Mouse (Mus musculus) midbrain, embryonic 16.5 days (tissue): ENCODE data around the gene Sipa1l2. TPM values are rescaled to one million over a fixed set of nuclear protein-coding genes. Genes with fewer than 3 reads are reported as not detected.

ENCODE experiments used
- ATAC-seq: fragments of 200-750 bp; cut with Nextera tagmentation; 2 replicates; pipeline ENCODE4 v1.8.0; 2017; ENCODE audit warnings: moderate TSS enrichment
- H3K27ac ChIP-seq: fragments of 300-500 bp; sonication (generic); 2 replicates; pipeline ENCODE4 v1.5.1; 2014; ENCODE audit warnings: mild to moderate bottlenecking, low read length, mixed read lengths
- H3K27me3 ChIP-seq: fragments of 300-500 bp; sonication (generic); 2 replicates; pipeline ENCODE4 v1.6.1; 2014; ENCODE audit warnings: low read depth, low read length, mixed read lengths; ENCODE audit not compliant: control insufficient read depth, insufficient read depth
- H3K36me3 ChIP-seq: fragments of 300-500 bp; sonication (generic); 2 replicates; pipeline ENCODE4 v1.6.1; 2014; ENCODE audit warnings: mild to moderate bottlenecking, low read length, moderate library complexity, mixed read lengths; ENCODE audit not compliant: control insufficient read depth, insufficient read depth
- H3K4me1 ChIP-seq: fragments of 300-500 bp; sonication (generic); 2 replicates; pipeline ENCODE4 v1.6.1; 2014; ENCODE audit warnings: mild to moderate bottlenecking, low read length, mixed read lengths; ENCODE audit not compliant: control insufficient read depth, insufficient read depth
- H3K4me2 ChIP-seq: fragments of 300-500 bp; sonication (generic); 2 replicates; pipeline ENCODE4 v1.6.1; 2014; ENCODE audit warnings: mild to moderate bottlenecking, low read length, mixed read lengths
- H3K4me3 ChIP-seq: fragments of 300-500 bp; sonication (generic); 2 replicates; pipeline ENCODE4 v1.5.1; 2014; ENCODE audit warnings: low read depth, mild to moderate bottlenecking, low read length, moderate library complexity, mixed read lengths
- H3K9ac ChIP-seq: fragments of 300-500 bp; sonication (generic); 2 replicates; pipeline ENCODE4 v1.6.1; 2014; ENCODE audit warnings: low read depth, low read length, mixed read lengths
- H3K9me3 ChIP-seq: fragments of 300-500 bp; sonication (generic); replicated peaks from 2 replicates; pipeline ENCODE4 v1.6.1; 2014; ENCODE audit warnings: mild to moderate bottlenecking, low read length, mixed read lengths; ENCODE audit not compliant: control insufficient read depth, poor library complexity, severe bottlenecking
- WGBS: fragments of 180-500 bp; shearing (Covaris S2); extraction: QIAGEN DNeasy Blood & Tissue Kit; methylation state at CpG from one replicate; pipeline ENCODE4 v1.1.7; 2014; 5-methylcytosine and 5-hydroxymethylcytosine counted together
- polyA plus RNA-seq: library from polyadenylated mRNA; unstranded; fragments of >200 nt; fragmentation: Nextera tagmentation; extraction: Ambion mirVana; gene quantifications from 2 replicates; pipeline ENCODE4 v1.2.1, GENCODE M21; 2015

Sipa1l2 gene
- polyA plus RNA-seq, 1 experiment from 2014 or later: 21.7 TPM

DNA sequence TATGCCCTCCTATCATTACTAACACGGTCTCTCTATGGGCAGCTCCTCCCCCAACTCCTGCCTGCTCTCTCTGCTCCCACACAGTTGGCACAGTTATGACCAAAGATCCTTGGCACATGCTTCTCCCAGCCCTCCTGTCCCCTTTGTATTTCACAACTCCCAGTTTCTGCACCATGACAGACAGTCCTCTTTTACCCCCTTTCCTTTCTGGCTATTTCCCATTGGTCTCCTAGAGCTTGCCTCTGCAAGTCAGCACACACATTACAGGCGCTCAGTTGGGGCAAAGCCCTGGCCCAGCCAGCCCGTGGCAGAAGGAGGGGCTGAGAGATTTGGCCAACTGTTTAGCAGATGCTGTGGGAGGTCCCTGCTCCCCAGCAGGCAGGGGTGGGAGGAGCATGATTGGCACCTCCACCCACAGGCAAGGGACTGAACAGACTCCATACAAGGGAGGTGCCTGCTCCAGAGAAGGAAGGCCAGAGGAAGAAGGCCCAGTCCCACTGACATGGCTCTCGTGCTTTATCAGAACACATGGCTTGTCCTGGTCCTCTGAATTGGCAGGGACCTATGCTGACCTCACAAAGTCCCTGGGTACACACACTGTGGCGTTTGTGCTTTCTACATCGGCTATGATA is 184.0 kb downstream of the Sipa1l2 start:
- 14% methylated on average over 6 of the region's 6 CpGs for WGBS
- H3K4me3 ChIP-seq: no peak overlapping the region
- H3K9me3 ChIP-seq: no peaks in the 10 kb centered on the region
- no peak overlapping the region for H3K9ac ChIP-seq
- H3K4me2 ChIP-seq: no peak overlapping the region
- peaks cover 20% of the 10 kb centered on the region for H3K4me1 ChIP-seq
- H3K36me3 ChIP-seq: no peaks in the 10 kb centered on the region
- ATAC-seq: peak; percentile 59
- no peak overlapping the region for H3K27ac ChIP-seq
- no peaks in the 10 kb centered on the region for H3K27me3 ChIP-seq

DNA sequence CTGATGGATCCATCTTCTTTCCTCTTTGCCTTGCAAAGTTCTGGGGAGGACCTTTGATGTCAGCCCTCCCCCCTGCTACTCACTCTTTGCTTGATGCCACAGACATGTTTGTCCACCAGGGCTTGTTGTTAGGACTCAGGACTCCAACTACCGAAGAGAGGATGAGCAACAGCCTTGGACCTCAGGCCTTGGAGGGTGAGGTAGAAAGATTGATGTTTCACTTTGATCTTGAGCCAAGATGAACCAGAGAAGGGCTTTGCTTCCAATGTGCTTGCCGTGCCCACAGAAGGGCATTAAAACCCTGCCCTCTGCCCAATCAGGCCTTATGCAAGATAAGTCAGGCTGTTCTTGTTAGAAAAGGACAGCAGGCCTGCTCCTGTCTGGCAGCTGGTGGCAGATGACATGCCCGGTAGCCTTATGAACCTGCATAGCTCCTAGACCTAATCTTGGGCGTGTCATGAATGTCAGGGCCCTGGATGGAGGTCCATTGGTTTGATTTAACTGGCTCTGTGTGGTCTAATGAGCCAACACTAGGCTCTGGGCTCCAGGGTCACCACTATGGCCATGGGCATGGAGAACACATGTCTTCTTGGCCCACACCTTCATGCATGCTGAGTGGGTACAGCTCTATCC is 184.9 kb downstream of the Sipa1l2 start:
- no peak overlapping the region for H3K4me3 ChIP-seq
- no peak for ATAC-seq
- H3K4me1 ChIP-seq: peaks cover 11% of the 10 kb centered on the region
- H3K27me3 ChIP-seq: no peaks in the 10 kb centered on the region
- WGBS: 92% methylated on average over 4 of the region's 4 CpGs
- H3K4me2 ChIP-seq: no peak overlapping the region
- no peaks in the 10 kb centered on the region for H3K36me3 ChIP-seq
- H3K9me3 ChIP-seq: no peaks in the 10 kb centered on the region
- H3K9ac ChIP-seq: no peak overlapping the region
- H3K27ac ChIP-seq: no peak overlapping the region

DNA sequence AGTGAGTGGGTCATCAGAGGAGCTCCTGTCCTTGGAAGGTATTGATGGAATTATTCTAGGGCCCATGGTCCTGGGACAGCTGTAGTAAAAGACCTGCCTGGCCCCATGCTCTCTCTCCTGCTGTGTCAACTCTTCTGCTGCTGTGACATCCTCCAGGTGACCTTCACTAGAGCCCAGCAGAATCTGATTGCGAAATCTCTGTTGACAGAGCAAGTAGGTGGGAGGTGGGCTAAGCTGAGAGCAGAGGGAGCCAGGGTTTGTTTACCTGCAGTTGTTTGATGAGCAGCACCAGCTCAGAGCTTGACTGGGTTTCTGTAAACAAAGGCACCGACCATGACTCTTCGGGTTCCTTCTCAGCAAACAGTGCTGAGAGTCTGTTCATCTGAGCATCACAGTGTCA is 187.9 kb downstream of the Sipa1l2 start:
- Histone ChIP-seq H3K9me3 (no peaks in the 10 kb centered on the region), H3K27me3 (no peaks in the 10 kb centered on the region), H3K36me3 (no peaks in the 10 kb centered on the region), H3K4me1 (peaks cover 11% of the 10 kb centered on the region; the same call in 1 of the 2 replicates), H3K9ac (no peak overlapping the region), H3K27ac (no peak overlapping the region), H3K4me2 (no peak overlapping the region), H3K4me3 (no peak overlapping the region)
- no peak for ATAC-seq
- 64% methylated on average over 3 of the region's 3 CpGs for WGBS

DNA sequence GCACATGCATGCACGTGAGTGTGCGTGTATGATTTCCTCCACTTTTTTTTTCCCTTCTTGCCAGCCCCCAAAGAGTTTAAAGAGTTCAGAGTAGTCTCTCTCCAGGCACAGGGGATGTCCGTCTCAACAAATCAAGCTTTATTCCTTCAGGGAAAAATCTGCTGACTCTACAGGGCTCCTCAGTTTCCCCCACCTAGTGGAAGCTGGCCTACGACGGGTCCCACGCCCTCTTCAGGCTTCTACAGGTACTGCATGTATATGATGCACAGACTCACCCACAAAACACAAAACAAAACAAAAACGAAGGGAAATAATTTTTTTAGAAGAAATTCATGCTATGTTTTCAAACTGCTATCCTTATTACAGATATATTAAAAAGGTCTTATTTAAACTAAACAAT is 189.7 kb downstream of the Sipa1l2 start:
- Histone ChIP-seq H3K9ac (no peak overlapping the region), H3K27me3 (no peaks in the 10 kb centered on the region), H3K4me1 (peaks cover 13% of the 10 kb centered on the region), H3K4me3 (no peak overlapping the region), H3K9me3 (no peaks in the 10 kb centered on the region), H3K27ac (no peak overlapping the region), H3K4me2 (no peak overlapping the region), H3K36me3 (no peaks in the 10 kb centered on the region)
- WGBS: 68% methylated on average over 7 of the region's 7 CpGs
- ATAC-seq: no peak

GRCm38 (mm10) chr8:125379156-125379555 is 190.5 kb downstream of the Sipa1l2 start:
- peaks cover 13% of the 10 kb centered on the region for H3K4me1 ChIP-seq
- 65% methylated on average over 10 of the region's 10 CpGs for WGBS
- no peak overlapping the region for H3K4me2 ChIP-seq
- no peak overlapping the region for H3K27ac ChIP-seq
- H3K36me3 ChIP-seq: no peaks in the 10 kb centered on the region
- H3K9me3 ChIP-seq: no peaks in the 10 kb centered on the region
- ATAC-seq: no peak
- no peak overlapping the region for H3K9ac ChIP-seq
- H3K4me3 ChIP-seq: no peak overlapping the region
- H3K27me3 ChIP-seq: no peaks in the 10 kb centered on the region

GRCm38 (mm10) chr8:125377704-125378103 is 191.9 kb downstream of the Sipa1l2 start:
- H3K36me3 ChIP-seq: no peaks in the 10 kb centered on the region
- H3K27ac ChIP-seq: no peak overlapping the region
- no peak overlapping the region for H3K4me3 ChIP-seq
- no peak for ATAC-seq
- no peak overlapping the region for H3K4me2 ChIP-seq
- 93% methylated on average over 3 of the region's 3 CpGs for WGBS
- no peak overlapping the region for H3K9ac ChIP-seq
- H3K27me3 ChIP-seq: no peaks in the 10 kb centered on the region
- peaks cover 13% of the 10 kb centered on the region for H3K4me1 ChIP-seq
- H3K9me3 ChIP-seq: no peaks in the 10 kb centered on the region

- H3K4me1 ChIP-seq: peaks cover 13% of the 10 kb centered on the region
- ATAC-seq: peak; percentile 20; the same call in 1 of the 2 replicates
Measured at GRCm38 (mm10) chr8:125376448-125376845, 193.2 kb downstream of the Sipa1l2 start.

GRCm38 (mm10) chr8:125375659-125376447 is 193.8 kb downstream of the Sipa1l2 start:
- peaks cover 13% of the 10 kb centered on the region for H3K4me1 ChIP-seq
- H3K4me2 ChIP-seq: no peak overlapping the region
- no peak overlapping the region for H3K4me3 ChIP-seq
- H3K27me3 ChIP-seq: no peaks in the 10 kb centered on the region
- no peaks in the 10 kb centered on the region for H3K9me3 ChIP-seq
- ATAC-seq: peak; percentile 71
- H3K36me3 ChIP-seq: no peaks in the 10 kb centered on the region
- no peak overlapping the region for H3K9ac ChIP-seq
- peak overlapping the region; percentile 43 for H3K27ac ChIP-seq
- WGBS: 18% methylated on average over 8 of the region's 8 CpGs

More at GRCm38 (mm10) chr8:125376448-125376845, 193.2 kb downstream of the Sipa1l2 start:
- Histone ChIP-seq H3K36me3 (no peaks in the 10 kb centered on the region), H3K4me2 (no peak overlapping the region), H3K27ac (peak overlapping the region; percentile 43), H3K9ac (no peak overlapping the region), H3K27me3 (no peaks in the 10 kb centered on the region), H3K9me3 (no peaks in the 10 kb centered on the region), H3K4me3 (no peak overlapping the region)
- 35% methylated on average over 6 of the region's 6 CpGs for WGBS

GRCm38 (mm10) chr8:125372596-125372995 is 197.0 kb downstream of the Sipa1l2 start:
- no peak for ATAC-seq

More at GRCm38 (mm10) chr8:125372596-125372995, 197.0 kb downstream of the Sipa1l2 start:
- Histone ChIP-seq H3K4me1 (peaks cover 22% of the 10 kb centered on the region), H3K4me3 (no peak overlapping the region), H3K27me3 (no peaks in the 10 kb centered on the region), H3K4me2 (no peak overlapping the region), H3K36me3 (no peaks in the 10 kb centered on the region), H3K9ac (no peak overlapping the region), H3K9me3 (no peaks in the 10 kb centered on the region), H3K27ac (no peak overlapping the region)
- WGBS: 94% methylated on average over 4 of the region's 4 CpGs
